Comparison of ENCODE assay signal across 8 mouse cellular contexts in the genomic region with DNA sequence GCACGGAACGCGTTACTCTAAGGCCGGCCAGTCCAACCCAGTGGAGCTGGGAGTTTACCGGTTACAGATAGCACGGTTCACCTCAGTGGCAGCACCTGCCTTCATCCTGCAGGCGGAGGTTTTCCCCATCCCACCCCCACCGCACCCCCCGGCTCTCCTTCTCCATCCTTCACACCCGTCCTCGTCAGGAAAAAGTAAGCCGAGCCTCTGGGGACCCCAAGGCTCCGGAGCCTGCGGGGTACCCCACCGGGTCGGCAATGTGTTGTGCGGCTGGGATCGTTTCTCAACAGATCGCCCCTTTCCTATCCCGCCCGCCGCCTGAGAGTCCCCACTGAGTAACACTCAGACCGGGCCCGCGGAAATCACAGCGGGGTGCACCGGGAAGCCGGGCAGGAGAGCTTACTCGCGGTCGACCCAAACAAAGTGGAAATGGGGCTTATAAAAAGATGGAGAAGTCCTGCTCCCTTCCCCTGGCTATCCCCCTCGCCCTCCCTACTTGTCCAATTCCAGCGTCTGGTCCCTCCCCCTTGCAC. TPM values are rescaled to one million over a fixed set of nuclear protein-coding genes. Genes with fewer than 3 reads are reported as not detected.
DNase-seq lines count a peak whose midpoint lies in the region; ATAC-seq lines count a peak whose summit lies in the region.

No protein-coding gene starts in this region.

- 2% methylated on average over 33 of the region's 33 CpGs for WGBS in kidney, embryonic 15.5 days
- under 1% methylated on average over 31 of the region's 33 CpGs for WGBS in forebrain, embryonic 13.5 days
- under 1% methylated on average over 33 of the region's 33 CpGs for WGBS in neural tube, embryonic 14.5 days

- H3K27ac ChIP-seq in kidney, embryonic 15.5 days, result no peak overlapping the region
- peak overlapping the region; percentile 57 for H3K27ac ChIP-seq in forebrain, embryonic 13.5 days
- H3K27ac ChIP-seq in neural tube, embryonic 14.5 days (ENCODE audit: low read depth, low read length), result peak overlapping the region; percentile 74

- peak overlapping the region; percentile 89 for H3K4me2 ChIP-seq in kidney, embryonic 15.5 days
- H3K4me2 ChIP-seq in forebrain, embryonic 13.5 days, result peak overlapping the region; percentile 77
- H3K4me2 ChIP-seq in neural tube, embryonic 14.5 days (ENCODE audit: low read depth, low read length), result peak overlapping the region; percentile 53

- peaks cover 90% of the 10 kb centered on the region for H3K27me3 ChIP-seq in kidney, embryonic 15.5 days
- H3K27me3 ChIP-seq in forebrain, embryonic 13.5 days, result peaks cover 84% of the 10 kb centered on the region
- peaks cover 26% of the 10 kb centered on the region for H3K27me3 ChIP-seq in neural tube, embryonic 14.5 days (ENCODE audit: control insufficient read depth, insufficient read depth, low read length)

- H3K36me3 ChIP-seq in kidney, embryonic 15.5 days, result no peaks in the 10 kb centered on the region
- H3K36me3 ChIP-seq in forebrain, embryonic 13.5 days (ENCODE audit: poor library complexity, severe bottlenecking), result no peaks in the 10 kb centered on the region
- no peaks in the 10 kb centered on the region for H3K36me3 ChIP-seq in neural tube, embryonic 14.5 days (ENCODE audit: control insufficient read depth, insufficient read depth, low read length)

- H3K4me3 ChIP-seq in kidney, embryonic 15.5 days (replicated peaks), result peak overlapping the region; percentile 50
- peak overlapping the region; percentile 45 for H3K4me3 ChIP-seq in forebrain, embryonic 13.5 days
- H3K4me3 ChIP-seq in neural tube, embryonic 14.5 days (ENCODE audit: low read depth, low read length), result peak overlapping the region; percentile 40

- peaks cover 40% of the 10 kb centered on the region for H3K4me1 ChIP-seq in kidney, embryonic 15.5 days
- peaks cover 33% of the 10 kb centered on the region for H3K4me1 ChIP-seq in forebrain, embryonic 13.5 days
- H3K4me1 ChIP-seq in neural tube, embryonic 14.5 days (ENCODE audit: control insufficient read depth, insufficient read depth, low read length), result peaks cover 8% of the 10 kb centered on the region; the same call in 1 of the 2 replicates

- no peak for ATAC-seq in kidney, embryonic 15.5 days (replicated peaks; ENCODE audit: low FRiP score)
- 0 out of 2 replicates have a peak, but pooled peaks have one; percentile 23 for ATAC-seq in forebrain, embryonic 13.5 days
- ATAC-seq in neural tube, embryonic 14.5 days (ENCODE audit: low read depth), result peak; percentile 29; the same call in 1 of the 2 replicates

- no peaks in the 10 kb centered on the region for H3K9me3 ChIP-seq in kidney, embryonic 15.5 days (replicated peaks)
- no peaks in the 10 kb centered on the region for H3K9me3 ChIP-seq in forebrain, embryonic 13.5 days (replicated peaks)
- H3K9me3 ChIP-seq in neural tube, embryonic 14.5 days (ENCODE audit: control insufficient read depth, low read length), result no peaks in the 10 kb centered on the region

- no peak for DNase-seq in kidney, adult 11 months
- peak; percentile 40 for DNase-seq in adrenal gland, postnatal 25 days
- peak; percentile 39 for DNase-seq in kidney, postnatal 10 days
- DNase-seq in frontal cortex, postnatal 10 days (ENCODE audit: low spot score in 2 of 2), result no peak
- no peak for DNase-seq in ovary, adult 18-20 months (ENCODE audit: low spot score)

- H3K9ac ChIP-seq in kidney, embryonic 15.5 days, result peak overlapping the region; percentile 51
- H3K9ac ChIP-seq in forebrain, embryonic 13.5 days, result peak overlapping the region; percentile 61
- peak overlapping the region; percentile 48 for H3K9ac ChIP-seq in neural tube, embryonic 14.5 days (replicated peaks; ENCODE audit: low read depth, low read length)

RNA-seq across cellular contexts. Expression of gene Rnf220, which starts 0.9 kb away (rescaled TPM):
- polyA plus RNA-seq in kidney, embryonic 15.5 days (2015; fragmentation: Nextera tagmentation; extraction: Ambion mirVana), result 68.7 and 69.5 TPM in 2 replicates
- total RNA-seq in adrenal gland, postnatal 25 days (2021), result 83.6 and 102 TPM in 2 replicates
- polyA plus RNA-seq in forebrain, embryonic 13.5 days (2015; fragmentation: Nextera tagmentation; extraction: Ambion mirVana), result 115 and 120 TPM in 2 replicates
- polyA plus RNA-seq in neural tube, embryonic 14.5 days (2014; fragmentation: Nextera tagmentation; extraction: Ambion mirVana), result 73.4 and 83.9 TPM in 2 replicates

RNA-seq across cellular contexts. Expression of gene Eri3, which starts 54.2 kb away (rescaled TPM):
- 146 and 149 TPM in 2 replicates for polyA plus RNA-seq in kidney, embryonic 15.5 days (2015; fragmentation: Nextera tagmentation; extraction: Ambion mirVana)
- 67.9 and 76.2 TPM in 2 replicates for total RNA-seq in adrenal gland, postnatal 25 days (2021)
- polyA plus RNA-seq in forebrain, embryonic 13.5 days (2015; fragmentation: Nextera tagmentation; extraction: Ambion mirVana), result 186 and 188 TPM in 2 replicates
- 210 and 291 TPM in 2 replicates for polyA plus RNA-seq in neural tube, embryonic 14.5 days (2014; fragmentation: Nextera tagmentation; extraction: Ambion mirVana)

Comparison
In these comparisons a context has a peak if more than half of its experiments do, and no peak if none do; other contexts are left out.
1. DNase-seq: peak in adrenal gland, postnatal 25 days (single experiment) and kidney, postnatal 10 days (single experiment); none in kidney, adult 11 months (single experiment), frontal cortex, postnatal 10 days (0 of 2) and ovary, adult 18-20 months (single experiment).
2. Peak in every context shown above with its lines, with median percentiles within 50 percentile points of each other: H3K4me2 ChIP-seq, H3K4me3 ChIP-seq and H3K9ac ChIP-seq.